Mouse (Mus musculus) embryonic facial prominence, embryonic 10.5 days (tissue): Measurements from ENCODE around the gene Htr5b. TPM values are rescaled to one million over a fixed set of nuclear protein-coding genes. Genes with fewer than 3 reads are reported as not detected.

Source experiments
- DNase-seq: peaks from one replicate; pipeline ENCODE4 v3.0.0-alpha.2; 2017; ENCODE audit warnings: low spot score
- H3K27ac ChIP-seq: fragments of 300-500 bp; sonication (generic); replicated peaks from 2 replicates; pipeline ENCODE4 v1.5.1; 2016; ENCODE audit warnings: mild to moderate bottlenecking
- H3K27me3 ChIP-seq: fragments of 300-500 bp; sonication (generic); replicated peaks from 2 replicates; pipeline ENCODE4 v1.6.1; 2016; ENCODE audit warnings: low read depth, mild to moderate bottlenecking; ENCODE audit not compliant: poor library complexity, severe bottlenecking
- H3K36me3 ChIP-seq: fragments of 300-500 bp; sonication (generic); replicated peaks from 2 replicates; pipeline ENCODE4 v1.6.1; 2016; ENCODE audit warnings: mild to moderate bottlenecking, moderate library complexity
- H3K4me1 ChIP-seq: fragments of 300-500 bp; sonication (generic); 2 replicates; pipeline ENCODE4 v1.6.1; 2016
- H3K4me3 ChIP-seq: fragments of 300-500 bp; sonication (generic); 2 replicates; pipeline ENCODE4 v1.5.1; 2016; ENCODE audit warnings: mild to moderate bottlenecking, moderate library complexity
- H3K9me3 ChIP-seq: fragments of 300-500 bp; sonication (generic); 2 replicates; pipeline ENCODE4 v1.6.1; 2016; ENCODE audit warnings: mild to moderate bottlenecking
- WGBS: fragments of 180-500 bp; shearing (Covaris S2); methylation state at CpG from one replicate; pipeline ENCODE4 v1.1.7; 2016; 5-methylcytosine and 5-hydroxymethylcytosine counted together
- polyA plus RNA-seq: library from polyadenylated mRNA; unstranded; fragments of >200 nt; fragmentation: Nextera tagmentation; extraction: Ambion mirVana; gene quantifications from 2 replicates; pipeline ENCODE4 v1.2.1, GENCODE M21; 2016

Htr5b gene
- polyA plus RNA-seq, 1 experiment from 2014 or later: 0.31 TPM

DNA sequence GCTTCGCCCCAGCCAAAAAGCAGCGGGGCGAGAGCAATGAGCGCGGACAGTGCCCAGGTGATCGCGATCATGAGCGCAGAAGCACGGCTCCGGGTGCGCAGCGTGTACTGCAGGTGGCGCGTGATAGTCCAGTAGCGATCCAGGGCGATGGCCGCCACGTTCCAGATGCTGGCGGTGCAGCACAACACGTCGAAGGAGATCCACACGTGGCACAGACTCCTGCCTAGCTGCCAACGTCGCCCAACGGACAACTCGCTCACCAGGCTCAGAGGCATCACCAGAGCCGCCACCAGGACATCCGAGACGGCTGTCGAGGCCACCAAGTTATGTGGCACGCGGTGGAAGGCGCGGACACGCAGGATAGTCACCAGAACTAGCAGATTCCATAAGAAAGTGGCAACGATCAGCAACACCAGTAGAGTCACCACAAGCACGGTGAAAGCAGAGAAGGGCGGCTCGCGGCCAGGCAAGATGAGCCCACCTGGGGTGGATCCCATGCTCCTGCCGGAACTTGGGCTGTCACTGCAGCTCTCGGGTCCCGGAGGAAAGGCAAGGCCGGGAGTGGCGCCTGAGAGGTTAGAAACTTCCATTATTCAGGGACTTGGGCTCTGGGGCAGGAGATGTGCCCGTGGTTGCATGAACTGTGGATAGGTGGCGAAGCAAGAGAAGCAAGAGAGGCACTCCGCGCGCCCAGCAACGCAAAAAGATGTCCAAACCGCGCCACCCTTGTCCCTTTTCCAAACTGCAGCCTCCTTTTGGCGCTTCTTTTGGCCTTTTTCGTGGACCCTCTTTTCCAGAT is 466 bp downstream of the Htr5b start:
- H3K36me3 ChIP-seq: no peaks in the 10 kb centered on the region
- no peaks in the 10 kb centered on the region for H3K9me3 ChIP-seq
- H3K27me3 ChIP-seq: peaks cover 48% of the 10 kb centered on the region
- peak; percentile 40 for DNase-seq
- peak overlapping the region; percentile 57 for H3K4me3 ChIP-seq
- 12% methylated on average over 55 of the region's 55 CpGs for WGBS
- H3K4me1 ChIP-seq: peaks cover 16% of the 10 kb centered on the region
- no peak overlapping the region for H3K27ac ChIP-seq

GRCm38 (mm10) chr1:121527061-121527460 is 1.2 kb downstream of the Htr5b start:
- H3K4me1 ChIP-seq: peaks cover 16% of the 10 kb centered on the region
- WGBS: 49% methylated on average over 17 of the region's 17 CpGs
- H3K27me3 ChIP-seq: peaks cover 48% of the 10 kb centered on the region
- DNase-seq: no peak
- peak overlapping the region; percentile 57 for H3K4me3 ChIP-seq
- no peaks in the 10 kb centered on the region for H3K36me3 ChIP-seq
- no peak overlapping the region for H3K27ac ChIP-seq
- no peaks in the 10 kb centered on the region for H3K9me3 ChIP-seq

DNA sequence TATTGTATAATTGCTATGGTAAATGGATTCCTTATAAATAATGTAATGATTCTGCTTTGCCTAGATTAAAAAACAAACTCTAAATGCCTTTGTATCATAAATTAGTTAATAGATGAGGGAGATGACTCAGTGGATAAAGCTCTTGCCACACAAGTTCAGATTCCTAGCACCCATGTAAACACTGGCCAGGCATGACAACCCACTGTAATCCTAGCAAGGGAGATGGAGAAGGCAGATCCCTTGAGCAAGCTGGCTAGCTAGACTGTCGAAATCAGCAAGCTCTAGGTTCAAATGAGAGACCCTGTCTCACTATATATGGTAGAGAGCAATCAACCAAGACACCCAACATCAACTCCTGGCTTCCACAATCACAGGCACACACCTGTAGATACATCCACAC is 9.7 kb downstream of the Htr5b start:
- H3K27ac ChIP-seq: no peak overlapping the region
- H3K4me1 ChIP-seq: no peaks in the 10 kb centered on the region
- no peaks in the 10 kb centered on the region for H3K27me3 ChIP-seq
- H3K9me3 ChIP-seq: no peaks in the 10 kb centered on the region
- WGBS: 74% methylated on average over 1 of the region's 1 CpGs
- DNase-seq: no peak
- no peak overlapping the region for H3K4me3 ChIP-seq
- no peaks in the 10 kb centered on the region for H3K36me3 ChIP-seq

DNA sequence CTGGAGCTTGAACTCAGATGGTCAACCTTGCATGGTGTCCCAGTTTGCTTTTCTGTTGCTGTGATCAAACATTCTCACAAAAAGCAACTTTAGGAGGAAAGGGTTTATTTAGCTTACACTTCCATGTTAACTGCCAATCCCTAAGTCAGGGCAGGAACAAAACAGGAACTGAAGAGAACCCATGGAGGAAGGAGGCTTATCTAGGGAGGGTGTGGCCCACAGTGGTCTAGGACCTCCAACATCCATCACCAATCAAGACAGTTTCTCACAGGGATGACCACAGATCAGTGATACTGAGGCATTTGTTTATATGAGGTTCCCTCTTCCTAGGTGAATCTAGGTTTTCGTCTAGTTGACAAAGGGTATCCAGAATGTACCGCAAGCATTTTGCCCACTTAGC is 16.3 kb downstream of the Htr5b start:
- H3K4me3 ChIP-seq: no peak overlapping the region
- no peaks in the 10 kb centered on the region for H3K9me3 ChIP-seq
- no peaks in the 10 kb centered on the region for H3K36me3 ChIP-seq
- no peak for DNase-seq
- WGBS: 96% methylated on average over 2 of the region's 2 CpGs
- H3K4me1 ChIP-seq: no peaks in the 10 kb centered on the region
- H3K27me3 ChIP-seq: no peaks in the 10 kb centered on the region
- H3K27ac ChIP-seq: no peak overlapping the region

- Histone ChIP-seq H3K4me1 (no peaks in the 10 kb centered on the region), H3K9me3 (no peaks in the 10 kb centered on the region), H3K4me3 (no peak overlapping the region), H3K27ac (no peak overlapping the region), H3K27me3 (no peaks in the 10 kb centered on the region), H3K36me3 (no peaks in the 10 kb centered on the region; the same call in 1 of the 2 replicates)
- DNase-seq: no peak
- 63% methylated on average over 2 of the region's 2 CpGs for WGBS
These were observed 17.1 kb downstream of the Htr5b start for GRCm38 (mm10) chr1:121511186-121511585.

GRCm38 (mm10) chr1:121510420-121511140 is 17.7 kb downstream of the Htr5b start:
- Histone ChIP-seq H3K4me1 (no peaks in the 10 kb centered on the region), H3K27ac (no peak overlapping the region), H3K36me3 (no peaks in the 10 kb centered on the region; the same call in 1 of the 2 replicates), H3K4me3 (no peak overlapping the region), H3K9me3 (no peaks in the 10 kb centered on the region), H3K27me3 (no peaks in the 10 kb centered on the region)
- DNase-seq: no peak
- WGBS: 90% methylated on average over 19 of the region's 19 CpGs

DNA sequence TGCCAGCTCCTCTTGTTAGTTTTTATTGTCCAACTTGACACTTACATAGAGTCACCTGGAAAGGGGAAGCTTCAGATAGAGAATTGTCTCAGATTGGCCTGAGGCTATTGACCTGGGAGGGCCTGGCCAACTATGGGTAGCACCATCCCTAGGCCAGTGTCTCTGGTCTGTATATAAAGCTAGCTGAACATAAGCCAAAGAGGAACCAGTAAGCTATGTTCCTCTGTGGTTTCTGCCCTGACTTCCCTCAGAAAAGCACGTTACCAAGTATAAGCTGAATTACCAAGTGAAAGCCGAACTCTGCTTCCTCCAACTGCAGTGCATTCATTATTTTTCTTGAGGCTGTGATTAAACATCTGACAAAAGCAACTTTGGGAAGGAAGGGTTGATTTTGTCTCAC is 19.5 kb downstream of the Htr5b start:
- WGBS: 88% methylated on average over 2 of the region's 2 CpGs
- Histone ChIP-seq H3K4me3 (no peak overlapping the region), H3K27me3 (no peaks in the 10 kb centered on the region), H3K36me3 (peaks cover 3% of the 10 kb centered on the region; the same call in 1 of the 2 replicates), H3K27ac (no peak overlapping the region), H3K4me1 (no peaks in the 10 kb centered on the region), H3K9me3 (no peaks in the 10 kb centered on the region)
- DNase-seq: no peak

GRCm38 (mm10) chr1:121497093-121497492 is 31.2 kb downstream of the Htr5b start:
- Histone ChIP-seq H3K36me3 (peaks cover 94% of the 10 kb centered on the region), H3K9me3 (no peaks in the 10 kb centered on the region), H3K4me3 (no peak overlapping the region), H3K4me1 (no peaks in the 10 kb centered on the region), H3K27ac (no peak overlapping the region), H3K27me3 (no peaks in the 10 kb centered on the region)
- 94% methylated on average over 4 of the region's 4 CpGs for WGBS
- no peak for DNase-seq

DNA sequence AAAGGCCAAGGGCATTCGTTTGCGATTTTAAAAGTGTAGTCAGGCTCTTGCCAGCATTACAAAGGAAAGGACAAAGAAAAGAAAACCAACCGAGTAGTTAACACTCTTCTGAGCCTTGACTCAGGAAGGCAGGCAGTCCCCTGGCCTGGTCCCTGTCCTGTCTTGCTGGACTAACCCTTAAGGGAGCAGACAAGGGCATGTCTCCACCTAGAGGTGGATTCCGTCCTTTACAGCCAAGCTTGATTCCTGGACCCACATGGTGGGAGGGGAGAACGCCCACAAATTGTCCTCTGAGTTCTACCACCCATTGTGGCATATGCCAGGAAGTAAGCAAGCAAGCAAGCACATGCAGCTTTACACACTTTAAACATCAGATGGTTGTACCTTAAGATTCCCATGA is 38.0 kb downstream of the Htr5b start:
- WGBS: 31% methylated on average over 5 of the region's 5 CpGs
- Histone ChIP-seq H3K27ac (no peak overlapping the region), H3K36me3 (peaks cover 48% of the 10 kb centered on the region)

GRCm38 (mm10) chr1:121486803-121487202 is 41.5 kb downstream of the Htr5b start:
- no peaks in the 10 kb centered on the region for H3K9me3 ChIP-seq
- no peak for DNase-seq
- 89% methylated on average over 6 of the region's 6 CpGs for WGBS
- no peak overlapping the region for H3K4me3 ChIP-seq
- H3K36me3 ChIP-seq: peaks cover 35% of the 10 kb centered on the region
- no peak overlapping the region for H3K27ac ChIP-seq
- no peaks in the 10 kb centered on the region for H3K4me1 ChIP-seq
- no peaks in the 10 kb centered on the region for H3K27me3 ChIP-seq

More for the DNA sequence above, 38.0 kb downstream of the Htr5b start:
- no peaks in the 10 kb centered on the region for H3K9me3 ChIP-seq
- peak; percentile 34 for DNase-seq
- H3K4me1 ChIP-seq: no peaks in the 10 kb centered on the region
- no peak overlapping the region for H3K4me3 ChIP-seq
- no peaks in the 10 kb centered on the region for H3K27me3 ChIP-seq

DNA sequence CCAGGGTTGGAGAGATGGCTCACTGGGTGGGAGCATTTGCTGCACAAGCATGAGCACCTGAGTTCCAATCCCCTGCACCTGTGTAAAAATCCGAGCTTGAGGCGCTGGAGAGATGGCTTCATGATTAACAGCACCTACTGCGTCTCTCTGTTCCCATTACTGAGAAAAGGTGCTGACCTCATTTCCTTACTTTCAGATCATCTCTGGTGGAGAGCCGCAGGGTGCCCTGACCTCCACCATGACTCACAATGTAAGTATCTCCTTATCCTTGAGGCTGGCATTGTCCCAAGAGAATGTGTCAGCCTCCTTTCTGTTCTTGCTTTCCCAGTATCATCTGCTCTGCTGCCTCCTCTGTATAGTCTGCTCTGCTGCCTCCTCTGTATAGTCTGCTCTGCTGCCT is 45.2 kb downstream of the Htr5b start:
- no peak overlapping the region for H3K4me3 ChIP-seq
- H3K4me1 ChIP-seq: no peaks in the 10 kb centered on the region
- DNase-seq: no peak
- no peaks in the 10 kb centered on the region for H3K27me3 ChIP-seq
- WGBS: 87% methylated on average over 4 of the region's 4 CpGs
- no peak overlapping the region for H3K27ac ChIP-seq
- peaks cover 61% of the 10 kb centered on the region for H3K36me3 ChIP-seq
- H3K9me3 ChIP-seq: no peaks in the 10 kb centered on the region

DNA sequence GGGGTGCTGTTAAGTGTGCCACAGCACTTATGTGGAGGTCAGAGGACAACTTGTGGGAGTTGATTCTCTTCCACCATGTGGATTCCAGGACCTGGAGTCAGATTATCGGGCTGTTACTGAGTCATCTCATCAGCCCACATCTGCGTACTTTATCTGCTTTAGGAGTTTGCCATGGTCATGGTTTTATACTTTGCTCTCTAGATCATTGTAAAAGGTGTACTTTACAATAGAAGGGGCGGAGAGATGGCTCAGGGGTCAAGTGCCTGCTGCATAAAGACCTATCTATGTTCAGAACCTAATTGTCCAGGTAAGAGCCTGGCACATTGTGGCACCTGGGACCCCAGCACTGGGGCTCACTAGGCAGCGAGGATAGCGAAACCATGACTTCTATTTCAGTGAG is 48.9 kb downstream of the Htr5b start:
- H3K27me3 ChIP-seq: no peaks in the 10 kb centered on the region
- H3K27ac ChIP-seq: no peak overlapping the region
- DNase-seq: no peak
- H3K9me3 ChIP-seq: no peaks in the 10 kb centered on the region
- 91% methylated on average over 5 of the region's 5 CpGs for WGBS
- H3K4me1 ChIP-seq: no peaks in the 10 kb centered on the region
- H3K4me3 ChIP-seq: no peak overlapping the region
- H3K36me3 ChIP-seq: peaks cover 64% of the 10 kb centered on the region
